In genomic region chr11:96198642-96199041, GRCm38 (mm10) we compare ENCODE assay signal across 8 mouse cellular contexts. TPM values are rescaled to one million over a fixed set of nuclear protein-coding genes. Genes with fewer than 3 reads are reported as not detected.
DNase-seq lines count a peak whose midpoint lies in the region; ATAC-seq and TF ChIP-seq lines count a peak whose summit lies in the region.

No protein-coding gene starts in this region.

- no peak for TF ChIP-seq POLR2A in liver, adult 2 months (IDR thresholded peaks at IDR 0.05; ENCODE audit: extremely low read depth, insufficient read depth, low read length)

- H3K4me1 ChIP-seq in forebrain, embryonic 14.5 days (ENCODE audit: control insufficient read depth, insufficient read depth, low read length), result no peaks in the 10 kb centered on the region
- H3K4me1 ChIP-seq in forebrain, embryonic 10.5 days, result peaks cover 16% of the 10 kb centered on the region
- H3K4me1 ChIP-seq in liver, adult 2 months (ENCODE audit: control insufficient read depth, insufficient read depth, low read length), result no peaks in the 10 kb centered on the region
- H3K4me1 ChIP-seq in liver, embryonic 12.5 days, result no peaks in the 10 kb centered on the region; the same call in 1 of the 2 replicates
- H3K4me1 ChIP-seq in hindbrain, embryonic 13.5 days (replicated peaks), result 0 out of 2 replicates have a peak, but pooled peaks cover 5% of the 10 kb centered on the region

- no peaks in the 10 kb centered on the region for H3K79me2 ChIP-seq in liver, adult 2 months (ENCODE audit: control insufficient read depth, insufficient read depth, low read length)

- TF ChIP-seq CTCF in liver, adult 2 months (IDR thresholded peaks at IDR 0.05; ENCODE audit: low read depth, low read length), result peak; percentile 56

- no peaks in the 10 kb centered on the region for H3K9me3 ChIP-seq in forebrain, embryonic 14.5 days (replicated peaks; ENCODE audit: control insufficient read depth, low read length)
- H3K9me3 ChIP-seq in forebrain, embryonic 10.5 days, result no peaks in the 10 kb centered on the region
- H3K9me3 ChIP-seq in liver, embryonic 12.5 days (replicated peaks), result no peaks in the 10 kb centered on the region
- H3K9me3 ChIP-seq in hindbrain, embryonic 13.5 days, result no peaks in the 10 kb centered on the region

- DNase-seq in forebrain, embryonic 14.5 days (ENCODE audit: low spot score), result peak; percentile 66
- no peak for DNase-seq in forebrain, embryonic 10.5 days (ENCODE audit: extremely low spot score, low spot score)
- peak; percentile 7 for DNase-seq in liver, adult 2 months (ENCODE audit: extremely low read depth, low read depth, low spot score)
- peak; percentile 33 for DNase-seq in T-cell, adult 2 months (ENCODE audit: low spot score)
- peak; percentile 62 for DNase-seq in lung, postnatal 10 days
- DNase-seq in right cerebral cortex, postnatal 10 days (ENCODE audit: low spot score in 2 of 2), result no peak

- H3K36me3 ChIP-seq in forebrain, embryonic 14.5 days (ENCODE audit: control insufficient read depth, insufficient read depth, low read length), result no peaks in the 10 kb centered on the region
- no peaks in the 10 kb centered on the region for H3K36me3 ChIP-seq in forebrain, embryonic 10.5 days (replicated peaks)
- H3K36me3 ChIP-seq in liver, adult 2 months (ENCODE audit: control insufficient read depth, insufficient read depth, low read length), result no peaks in the 10 kb centered on the region
- H3K36me3 ChIP-seq in liver, embryonic 12.5 days, result no peaks in the 10 kb centered on the region
- no peaks in the 10 kb centered on the region for H3K36me3 ChIP-seq in hindbrain, embryonic 13.5 days

- no peak for ATAC-seq in forebrain, embryonic 14.5 days
- ATAC-seq in liver, embryonic 12.5 days, result no peak
- ATAC-seq in hindbrain, embryonic 13.5 days (ENCODE audit: low FRiP score), result no peak

- H3K4me2 ChIP-seq in forebrain, embryonic 14.5 days (ENCODE audit: low read length), result no peak overlapping the region
- no peak overlapping the region for H3K4me2 ChIP-seq in liver, embryonic 12.5 days
- H3K4me2 ChIP-seq in hindbrain, embryonic 13.5 days, result no peak overlapping the region

- no peak overlapping the region for H3K4me3 ChIP-seq in forebrain, embryonic 14.5 days (ENCODE audit: low read depth, low read length)
- H3K4me3 ChIP-seq in forebrain, embryonic 10.5 days, result no peak overlapping the region
- no peak overlapping the region for H3K4me3 ChIP-seq in liver, adult 2 months (ENCODE audit: insufficient read depth, low read depth, low read length)
- H3K4me3 ChIP-seq in liver, embryonic 12.5 days, result no peak overlapping the region
- no peak overlapping the region for H3K4me3 ChIP-seq in hindbrain, embryonic 13.5 days

- H3K27me3 ChIP-seq in forebrain, embryonic 14.5 days (replicated peaks; ENCODE audit: control insufficient read depth, insufficient read depth, low read length), result peaks cover 99% of the 10 kb centered on the region
- peaks cover 100% of the 10 kb centered on the region for H3K27me3 ChIP-seq in forebrain, embryonic 10.5 days (ENCODE audit: poor library complexity, severe bottlenecking)
- peaks cover 31% of the 10 kb centered on the region for H3K27me3 ChIP-seq in liver, adult 2 months (ENCODE audit: control insufficient read depth, insufficient read depth, low read length)
- H3K27me3 ChIP-seq in liver, embryonic 12.5 days (replicated peaks), result peaks cover 100% of the 10 kb centered on the region
- H3K27me3 ChIP-seq in hindbrain, embryonic 13.5 days, result peaks cover 100% of the 10 kb centered on the region

- no peak overlapping the region for H3K9ac ChIP-seq in forebrain, embryonic 14.5 days (ENCODE audit: low read length)
- H3K9ac ChIP-seq in liver, adult 2 months (ENCODE audit: low read depth, low read length), result no peak overlapping the region
- H3K9ac ChIP-seq in liver, embryonic 12.5 days, result no peak overlapping the region
- no peak overlapping the region for H3K9ac ChIP-seq in hindbrain, embryonic 13.5 days

- 1% methylated on average over 12 of the region's 12 CpGs for WGBS in forebrain, embryonic 14.5 days
- whole genome bisulfite sequencing in forebrain, embryonic 10.5 days, result under 1% methylated on average over 12 of the region's 12 CpGs
- WGBS in liver, adult 2 months, result 4% methylated on average over 12 of the region's 12 CpGs
- WGBS in liver, embryonic 12.5 days (ENCODE audit: insufficient replicate concordance), result 2% methylated on average over 11 of the region's 12 CpGs
- WGBS in hindbrain, embryonic 13.5 days, result 2% methylated on average over 12 of the region's 12 CpGs

- no peak overlapping the region for H3K27ac ChIP-seq in forebrain, embryonic 14.5 days (ENCODE audit: low read depth, low read length)
- H3K27ac ChIP-seq in forebrain, embryonic 10.5 days, result no peak overlapping the region
- H3K27ac ChIP-seq in liver, adult 2 months (replicated peaks; ENCODE audit: insufficient read depth, low read depth, low read length), result no peak overlapping the region
- no peak overlapping the region for H3K27ac ChIP-seq in liver, embryonic 12.5 days
- H3K27ac ChIP-seq in hindbrain, embryonic 13.5 days, result no peak overlapping the region

RNA-seq across cellular contexts. Expression of gene Hoxb13, which starts 4.5 kb away (rescaled TPM):
- polyA plus RNA-seq in forebrain, embryonic 14.5 days (2014; fragmentation: Nextera tagmentation; extraction: Ambion mirVana), result not detected in 2 replicates
- not detected in 2 replicates for polyA plus RNA-seq in forebrain, embryonic 10.5 days (2016; fragmentation: Nextera tagmentation; extraction: Ambion mirVana)
- total RNA-seq in liver, adult 2 months (2014; rRNA removed), result not detected in 2 replicates
- 0.05 TPM in 1 of 2 replicates, not detected in the other for polyA plus RNA-seq in liver, adult 2 months (2012; rRNA removed)
- polyA plus RNA-seq in liver, embryonic 12.5 days (2016; fragmentation: Nextera tagmentation; extraction: Ambion mirVana), result not detected in 2 replicates
- polyA plus RNA-seq in hindbrain, embryonic 13.5 days (2015; fragmentation: Nextera tagmentation; extraction: Ambion mirVana), result not detected in 2 replicates

Comparison
In these comparisons a context has a peak if more than half of its experiments do, and no peak if none do; other contexts are left out.
1. DNase-seq: peak in forebrain, embryonic 14.5 days (single experiment), liver, adult 2 months (single experiment), T-cell, adult 2 months (single experiment) and lung, postnatal 10 days (single experiment); none in forebrain, embryonic 10.5 days (single experiment) and right cerebral cortex, postnatal 10 days (0 of 2).